Mouse (Mus musculus) forebrain, embryonic 11.5 days (tissue): Measurements from ENCODE around the gene Dok3. TPM values are rescaled to one million over a fixed set of nuclear protein-coding genes. Genes with fewer than 3 reads are reported as not detected.
"Not testable (repeated sequence)": the region's sequence is repeated elsewhere in the genome, so short reads cannot be mapped to it uniquely, and the experiment has no call there.

Source experiments
- ATAC-seq: fragments of 200-750 bp; cut with Nextera tagmentation; replicated peaks from 2 replicates; pipeline ENCODE4 v1.8.0; 2017; ENCODE audit warnings: moderate TSS enrichment; ENCODE audit not compliant: low FRiP score
- DNase-seq: peaks from one replicate; pipeline ENCODE4 v3.0.0-alpha.2; 2017; ENCODE audit warnings: low spot score
- H3K27ac ChIP-seq: fragments of 300-500 bp; sonication (generic); 2 replicates; pipeline ENCODE4 v1.5.1; 2014; ENCODE audit warnings: low read depth, low read length
- H3K27me3 ChIP-seq: fragments of 300-500 bp; sonication (generic); 2 replicates; pipeline ENCODE4 v1.6.1; 2014; ENCODE audit warnings: mild to moderate bottlenecking, low read length, mixed read lengths; ENCODE audit not compliant: control insufficient read depth, insufficient read depth
- H3K36me3 ChIP-seq: fragments of 300-500 bp; sonication (generic); 2 replicates; pipeline ENCODE4 v1.6.1; 2014; ENCODE audit warnings: mild to moderate bottlenecking, low read length, moderate library complexity, mixed read lengths; ENCODE audit not compliant: control insufficient read depth, insufficient read depth
- H3K4me1 ChIP-seq: fragments of 300-500 bp; sonication (generic); replicated peaks from 2 replicates; pipeline ENCODE4 v1.6.1; 2014; ENCODE audit warnings: low read length, mixed read lengths; ENCODE audit not compliant: control insufficient read depth, insufficient read depth
- H3K4me2 ChIP-seq: fragments of 300-500 bp; sonication (generic); 2 replicates; pipeline ENCODE4 v1.6.1; 2014; ENCODE audit warnings: low read depth, mild to moderate bottlenecking, low read length, moderate library complexity, mixed read lengths; ENCODE audit not compliant: severe bottlenecking
- H3K4me3 ChIP-seq: fragments of 300-500 bp; sonication (generic); 2 replicates; pipeline ENCODE4 v1.5.1; 2014; ENCODE audit warnings: low read depth, low read length
- H3K9ac ChIP-seq: fragments of 300-500 bp; sonication (generic); 2 replicates; pipeline ENCODE4 v1.6.1; 2014; ENCODE audit warnings: low read length
- H3K9me3 ChIP-seq: fragments of 300-500 bp; sonication (generic); 2 replicates; pipeline ENCODE4 v1.6.1; 2016; ENCODE audit warnings: low read length, mixed read lengths; ENCODE audit not compliant: control insufficient read depth
- WGBS: fragments of 180-500 bp; shearing (Covaris S2); extraction: QIAGEN DNeasy Blood & Tissue Kit; methylation state at CpG from one replicate; pipeline ENCODE4 v1.1.7; 2014; 5-methylcytosine and 5-hydroxymethylcytosine counted together
- polyA plus RNA-seq: library from polyadenylated mRNA; unstranded; fragments of >200 nt; fragmentation: Nextera tagmentation; extraction: Ambion mirVana; gene quantifications from 2 replicates; pipeline ENCODE4 v1.2.1, GENCODE M21; 2014

The Dok3 gene
- 3.3 and 3.9 TPM in 2 replicates for polyA plus RNA-seq

- no peak for ATAC-seq
- no peak within 1 kb of the TSS for H3K9ac ChIP-seq
- no peaks in the 10 kb centered on the region for H3K4me1 ChIP-seq
- H3K9me3 ChIP-seq, result no peaks in the 10 kb centered on the region
- no peaks in the 10 kb centered on the region for H3K27me3 ChIP-seq
- no peak within 1 kb of the TSS for H3K27ac ChIP-seq
- H3K36me3 ChIP-seq, result peaks cover 12% of the 10 kb centered on the region
- no peak within 1 kb of the TSS for H3K4me3 ChIP-seq
- DNase-seq, result no peak
- 89% methylated on average over 8 of the region's 8 CpGs for WGBS
- no peak within 1 kb of the TSS for H3K4me2 ChIP-seq
Measured at GRCm38 (mm10) chr13:55529198-55529915, at the start of gene Dok3. TSS of gene Dok3 (minus strand) at chr13:55529296.

GRCm38 (mm10) chr13:55578086-55578485, 49.0 kb upstream of the Dok3 start:
- DNase-seq (no peak), ATAC-seq (no peak)
- Histone ChIP-seq H3K27ac (no peak overlapping the region), H3K4me3 (no peak overlapping the region), H3K4me1 (no peaks in the 10 kb centered on the region), H3K4me2 (no peak overlapping the region), H3K27me3 (no peaks in the 10 kb centered on the region), H3K36me3 (no peaks in the 10 kb centered on the region), H3K9ac (no peak overlapping the region), H3K9me3 (no peaks in the 10 kb centered on the region)
- WGBS, result 86% methylated on average over 4 of the region's 4 CpGs

- H3K9me3 ChIP-seq, H3K36me3 ChIP-seq, H3K27me3 ChIP-seq, H3K27ac ChIP-seq, DNase-seq, H3K4me3 ChIP-seq, H3K9ac ChIP-seq, ATAC-seq, H3K4me2 ChIP-seq, H3K4me1 ChIP-seq: not testable (repeated sequence)
- 79% methylated on average over 7 of the region's 7 CpGs for WGBS
Measured at GRCm38 (mm10) chr13:55576872-55577271, 47.8 kb upstream of the Dok3 start.

DNA sequence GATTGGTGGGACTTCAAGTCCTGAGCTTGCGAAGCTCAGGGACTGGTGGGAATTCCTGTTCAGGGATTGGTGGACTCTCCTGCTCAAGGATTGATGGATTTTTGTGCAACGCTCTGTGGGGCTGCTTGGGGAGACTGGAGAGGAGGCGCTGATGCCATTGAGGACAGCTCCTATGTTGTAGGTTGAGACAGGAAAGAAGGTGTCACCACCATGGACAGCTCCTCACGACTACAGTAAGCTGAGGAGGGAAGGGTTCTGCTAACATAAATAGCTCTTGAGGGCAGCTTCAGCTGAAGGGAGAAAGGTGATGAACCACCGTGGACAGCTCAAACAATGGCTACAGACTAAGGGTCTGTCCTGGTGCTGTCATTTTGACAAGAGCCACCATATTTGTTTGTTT, 46.8 kb upstream of the Dok3 start:
- H3K4me3 ChIP-seq, result no peak overlapping the region
- no peak for DNase-seq
- no peak overlapping the region for H3K9ac ChIP-seq
- WGBS, result 67% methylated on average over 5 of the region's 5 CpGs
- no peaks in the 10 kb centered on the region for H3K9me3 ChIP-seq
- H3K4me2 ChIP-seq, result no peak overlapping the region
- no peak overlapping the region for H3K27ac ChIP-seq
- ATAC-seq, result no peak
- H3K36me3 ChIP-seq, result no peaks in the 10 kb centered on the region
- H3K4me1 ChIP-seq, result no peaks in the 10 kb centered on the region; the same call in 1 of the 2 replicates
- H3K27me3 ChIP-seq, result no peaks in the 10 kb centered on the region

DNA sequence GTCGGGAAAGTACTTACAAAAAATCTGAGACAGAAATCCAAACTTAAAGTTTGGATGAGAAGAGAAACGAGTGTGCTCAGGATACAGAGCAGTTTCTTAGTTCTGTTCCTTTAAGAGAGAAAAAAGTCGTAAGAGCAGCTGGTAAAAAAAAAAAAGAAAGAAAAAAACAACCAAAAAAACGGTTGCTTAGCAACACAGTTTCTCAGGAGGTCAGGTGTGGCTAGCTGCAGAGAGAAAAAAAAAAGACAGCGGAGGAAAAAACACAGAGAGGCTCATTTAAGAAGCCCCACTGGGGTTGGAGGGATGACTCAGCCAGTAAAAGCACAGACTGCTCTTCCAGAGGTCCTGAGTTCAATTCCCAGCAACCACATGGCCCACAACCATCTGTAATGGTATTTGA, 45.2 kb upstream of the Dok3 start:
- H3K4me1 ChIP-seq, result peaks cover 4% of the 10 kb centered on the region
- no peak overlapping the region for H3K4me2 ChIP-seq
- no peak overlapping the region for H3K27ac ChIP-seq
- no peak overlapping the region for H3K9ac ChIP-seq
- no peak for DNase-seq
- no peaks in the 10 kb centered on the region for H3K36me3 ChIP-seq
- no peak overlapping the region for H3K4me3 ChIP-seq
- no peaks in the 10 kb centered on the region for H3K9me3 ChIP-seq
- 82% methylated on average over 5 of the region's 5 CpGs for WGBS
- no peaks in the 10 kb centered on the region for H3K27me3 ChIP-seq
- no peak for ATAC-seq

- no peaks in the 10 kb centered on the region for H3K27me3 ChIP-seq
- no peaks in the 10 kb centered on the region for H3K9me3 ChIP-seq
- no peak within 1 kb of the TSS for H3K9ac ChIP-seq
- ATAC-seq (no peak), DNase-seq (no peak)
- WGBS, result 98% methylated on average over 2 of the region's 2 CpGs
- H3K36me3 ChIP-seq, result no peaks in the 10 kb centered on the region
- no peak within 1 kb of the TSS for H3K27ac ChIP-seq
- peaks cover 5% of the 10 kb centered on the region for H3K4me1 ChIP-seq
- H3K4me3 ChIP-seq, result no peak within 1 kb of the TSS
- no peak within 1 kb of the TSS for H3K4me2 ChIP-seq
Measured at GRCm38 (mm10) chr13:55573432-55573831, 44.3 kb upstream of the Dok3 start, which contains the start of gene Tmed9. TSS of gene Tmed9 (plus strand) at chr13:55573732.

- H3K9me3 ChIP-seq, result no peaks in the 10 kb centered on the region
- DNase-seq (no peak), ATAC-seq (no peak)
- H3K9ac ChIP-seq, result no peak overlapping the region
- H3K4me2 ChIP-seq, result no peak overlapping the region; the same call in 1 of the 2 replicates
- H3K4me1 ChIP-seq, result peaks cover 5% of the 10 kb centered on the region
- no peak overlapping the region for H3K27ac ChIP-seq
- no peak overlapping the region for H3K4me3 ChIP-seq
- WGBS, result 87% methylated on average over 2 of the region's 2 CpGs
- no peaks in the 10 kb centered on the region for H3K27me3 ChIP-seq
- H3K36me3 ChIP-seq, result no peaks in the 10 kb centered on the region
Measured at GRCm38 (mm10) chr13:55571977-55572376, 42.9 kb upstream of the Dok3 start.

DNA sequence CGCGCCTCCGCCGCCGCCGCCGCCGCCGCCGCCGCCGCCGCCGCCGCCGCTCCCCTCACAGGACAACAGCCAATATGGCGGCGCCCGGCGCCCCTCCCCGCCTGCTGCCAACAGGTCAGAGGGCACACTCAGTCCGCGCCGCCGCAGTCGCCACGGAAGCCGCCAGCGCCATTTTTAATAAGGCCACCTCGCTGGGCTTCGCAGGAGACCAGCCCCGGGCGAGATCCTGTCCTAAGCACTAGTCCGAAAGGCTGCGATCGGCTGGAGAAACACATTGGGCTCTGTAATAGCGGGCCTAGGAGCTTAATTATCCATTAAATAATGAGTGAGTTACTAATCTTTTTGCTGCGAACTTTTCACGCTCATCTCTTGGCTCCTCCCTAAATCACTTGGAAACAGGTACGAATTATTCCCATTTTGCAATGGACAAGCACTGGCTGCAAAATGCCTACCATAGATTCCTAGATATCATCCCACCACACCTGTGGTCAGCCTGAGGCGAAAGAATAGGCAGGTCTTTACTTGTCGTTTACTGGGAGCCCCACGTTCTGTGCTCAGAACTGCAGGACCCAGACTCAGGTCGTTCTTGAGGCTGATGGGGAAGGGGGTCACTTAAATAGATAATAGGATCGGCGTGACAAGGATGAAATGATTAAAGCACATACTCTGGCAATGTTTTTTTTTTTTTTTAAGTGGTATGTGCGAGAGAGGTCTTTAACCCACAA, 42.1 kb upstream of the Dok3 start, which contains the start of gene Fam193b:
TSS of gene Fam193b (minus strand) at position 94 of the 725 bp plus-strand sequence.
- Histone ChIP-seq H3K4me3 (peak within 1 kb of the TSS; percentile 99), H3K4me1 (peaks cover 5% of the 10 kb centered on the region), H3K36me3 (no peaks in the 10 kb centered on the region), H3K27me3 (no peaks in the 10 kb centered on the region), H3K27ac (peak within 1 kb of the TSS; percentile 81), H3K4me2 (peak within 1 kb of the TSS; percentile 79), H3K9me3 (no peaks in the 10 kb centered on the region), H3K9ac (peak within 1 kb of the TSS; percentile 98)
- WGBS, result 3% methylated on average over 47 of the region's 47 CpGs
- DNase-seq (peak; percentile 98), ATAC-seq (peak; percentile 95)
